Mouse (Mus musculus): ENCODE measurements around the gene Susd6. TPM values are rescaled to one million over a fixed set of nuclear protein-coding genes. Genes with fewer than 3 reads are reported as not detected.

Gene Susd6
- polyA plus RNA-seq, 1 experiment from 2014 or later, result 15.2 TPM

GRCm38 (mm10) chr12:80834156-80834900 is 44.0 kb downstream of the Susd6 start:
- peaks cover 1% of the 10 kb centered on the region; the same call in 1 of the 2 replicates for H3K36me3 ChIP-seq (ENCODE audit: control insufficient read depth, insufficient read depth)
- peak; percentile 68 for ATAC-seq (ENCODE audit: low read depth)
- H3K4me3 ChIP-seq (ENCODE audit: low read depth, low read length), result no peak overlapping the region
- no peak overlapping the region for H3K4me2 ChIP-seq (ENCODE audit: low read depth, low read length)
- no peak overlapping the region for H3K9ac ChIP-seq (ENCODE audit: low read depth, low read length)
- no peak overlapping the region for H3K27ac ChIP-seq (ENCODE audit: low read length)
- no peaks in the 10 kb centered on the region for H3K9me3 ChIP-seq (replicated peaks; ENCODE audit: control insufficient read depth, low read length)
- WGBS (ENCODE audit: insufficient replicate concordance), result 83% methylated on average over 3 of the region's 3 CpGs
- peaks cover 30% of the 10 kb centered on the region for H3K4me1 ChIP-seq (ENCODE audit: control insufficient read depth, low read depth, low read length)
- no peaks in the 10 kb centered on the region for H3K27me3 ChIP-seq (ENCODE audit: control insufficient read depth, insufficient read depth, low read depth, low read length)

GRCm38 (mm10) chr12:80834901-80835570 is 44.7 kb downstream of the Susd6 start:
- peaks cover 30% of the 10 kb centered on the region for H3K4me1 ChIP-seq (ENCODE audit: control insufficient read depth, low read depth, low read length)
- no peak overlapping the region for H3K27ac ChIP-seq (ENCODE audit: low read length)

GRCm38 (mm10) chr12:80837614-80838013 is 47.3 kb downstream of the Susd6 start:
- H3K36me3 ChIP-seq (ENCODE audit: control insufficient read depth, insufficient read depth), result no peaks in the 10 kb centered on the region
- H3K4me3 ChIP-seq (ENCODE audit: low read depth, low read length), result no peak overlapping the region
- no peak overlapping the region for H3K4me2 ChIP-seq (ENCODE audit: low read depth, low read length)
- no peak overlapping the region for H3K27ac ChIP-seq (ENCODE audit: low read length)
- 63% methylated on average over 3 of the region's 3 CpGs for WGBS (ENCODE audit: insufficient replicate concordance)
- ATAC-seq (ENCODE audit: low read depth), result no peak
- H3K9me3 ChIP-seq (replicated peaks; ENCODE audit: control insufficient read depth, low read length), result no peaks in the 10 kb centered on the region
- H3K9ac ChIP-seq (ENCODE audit: low read depth, low read length), result no peak overlapping the region
- peaks cover 20% of the 10 kb centered on the region for H3K4me1 ChIP-seq (ENCODE audit: control insufficient read depth, low read depth, low read length)
- H3K27me3 ChIP-seq (ENCODE audit: control insufficient read depth, insufficient read depth, low read depth, low read length), result no peaks in the 10 kb centered on the region

More at GRCm38 (mm10) chr12:80834901-80835570, 44.7 kb downstream of the Susd6 start:
- Histone ChIP-seq H3K4me3 (ENCODE audit: low read depth, low read length) (no peak overlapping the region), H3K9ac (ENCODE audit: low read depth, low read length) (no peak overlapping the region), H3K4me2 (ENCODE audit: low read depth, low read length) (no peak overlapping the region), H3K27me3 (ENCODE audit: control insufficient read depth, insufficient read depth, low read depth, low read length) (no peaks in the 10 kb centered on the region), H3K36me3 (ENCODE audit: control insufficient read depth, insufficient read depth) (no peaks in the 10 kb centered on the region), H3K9me3 (replicated peaks; ENCODE audit: control insufficient read depth, low read length) (no peaks in the 10 kb centered on the region)
- no peak for ATAC-seq (ENCODE audit: low read depth)
- WGBS (ENCODE audit: insufficient replicate concordance), result 29% methylated on average over 3 of the region's 8 CpGs

GRCm38 (mm10) chr12:80838271-80838670 is 48.0 kb downstream of the Susd6 start:
- no peak for ATAC-seq (ENCODE audit: low read depth)
- Histone ChIP-seq H3K9ac (ENCODE audit: low read depth, low read length) (no peak overlapping the region), H3K4me3 (ENCODE audit: low read depth, low read length) (no peak overlapping the region), H3K4me1 (ENCODE audit: control insufficient read depth, low read depth, low read length) (peaks cover 17% of the 10 kb centered on the region), H3K4me2 (ENCODE audit: low read depth, low read length) (no peak overlapping the region), H3K36me3 (ENCODE audit: control insufficient read depth, insufficient read depth) (no peaks in the 10 kb centered on the region), H3K9me3 (replicated peaks; ENCODE audit: control insufficient read depth, low read length) (no peaks in the 10 kb centered on the region), H3K27ac (ENCODE audit: low read length) (no peak overlapping the region), H3K27me3 (ENCODE audit: control insufficient read depth, insufficient read depth, low read depth, low read length) (no peaks in the 10 kb centered on the region)

GRCm38 (mm10) chr12:80838787-80839186 is 48.5 kb downstream of the Susd6 start:
- H3K4me3 ChIP-seq (ENCODE audit: low read depth, low read length), result no peak overlapping the region
- H3K9ac ChIP-seq (ENCODE audit: low read depth, low read length), result no peak overlapping the region
- H3K36me3 ChIP-seq (ENCODE audit: control insufficient read depth, insufficient read depth), result no peaks in the 10 kb centered on the region
- ATAC-seq (ENCODE audit: low read depth), result no peak
- no peaks in the 10 kb centered on the region for H3K9me3 ChIP-seq (replicated peaks; ENCODE audit: control insufficient read depth, low read length)
- 0 out of 2 replicates have a peak overlapping the region, but pooled peaks have one; percentile 19 for H3K27ac ChIP-seq (ENCODE audit: low read length)
- H3K4me1 ChIP-seq (ENCODE audit: control insufficient read depth, low read depth, low read length), result peaks cover 22% of the 10 kb centered on the region
- WGBS (ENCODE audit: insufficient replicate concordance), result 33% methylated on average over 2 of the region's 2 CpGs
- H3K27me3 ChIP-seq (ENCODE audit: control insufficient read depth, insufficient read depth, low read depth, low read length), result no peaks in the 10 kb centered on the region
- no peak overlapping the region for H3K4me2 ChIP-seq (ENCODE audit: low read depth, low read length)

GRCm38 (mm10) chr12:80839631-80840030 is 49.3 kb downstream of the Susd6 start:
- H3K27ac ChIP-seq (ENCODE audit: low read length), result no peak overlapping the region
- H3K9ac ChIP-seq (ENCODE audit: low read depth, low read length), result no peak overlapping the region
- H3K9me3 ChIP-seq (replicated peaks; ENCODE audit: control insufficient read depth, low read length), result no peaks in the 10 kb centered on the region
- no peaks in the 10 kb centered on the region for H3K36me3 ChIP-seq (ENCODE audit: control insufficient read depth, insufficient read depth)
- 44% methylated on average over 2 of the region's 2 CpGs for WGBS (ENCODE audit: insufficient replicate concordance)
- H3K4me2 ChIP-seq (ENCODE audit: low read depth, low read length), result no peak overlapping the region
- no peak for ATAC-seq (ENCODE audit: low read depth)
- no peaks in the 10 kb centered on the region for H3K27me3 ChIP-seq (ENCODE audit: control insufficient read depth, insufficient read depth, low read depth, low read length)
- no peak overlapping the region for H3K4me3 ChIP-seq (ENCODE audit: low read depth, low read length)
- peaks cover 25% of the 10 kb centered on the region for H3K4me1 ChIP-seq (ENCODE audit: control insufficient read depth, low read depth, low read length)

- H3K9me3 ChIP-seq (replicated peaks; ENCODE audit: control insufficient read depth, low read length), result no peaks in the 10 kb centered on the region
- no peak overlapping the region for H3K4me3 ChIP-seq (ENCODE audit: low read depth, low read length)
- no peak for ATAC-seq (ENCODE audit: low read depth)
- H3K4me2 ChIP-seq (ENCODE audit: low read depth, low read length), result no peak overlapping the region
- H3K36me3 ChIP-seq (ENCODE audit: control insufficient read depth, insufficient read depth), result no peaks in the 10 kb centered on the region
- H3K4me1 ChIP-seq (ENCODE audit: control insufficient read depth, low read depth, low read length), result peaks cover 28% of the 10 kb centered on the region
- H3K27ac ChIP-seq (ENCODE audit: low read length), result no peak overlapping the region
- H3K27me3 ChIP-seq (ENCODE audit: control insufficient read depth, insufficient read depth, low read depth, low read length), result no peaks in the 10 kb centered on the region
- no peak overlapping the region for H3K9ac ChIP-seq (ENCODE audit: low read depth, low read length)
- 96% methylated on average over 1 of the region's 1 CpGs for WGBS (ENCODE audit: insufficient replicate concordance)
Observed at GRCm38 (mm10) chr12:80841618-80842017, 51.3 kb downstream of the Susd6 start.

GRCm38 (mm10) chr12:80842609-80843008 is 52.3 kb downstream of the Susd6 start:
- no peak overlapping the region for H3K4me3 ChIP-seq (ENCODE audit: low read depth, low read length)
- H3K4me1 ChIP-seq (ENCODE audit: control insufficient read depth, low read depth, low read length), result peaks cover 36% of the 10 kb centered on the region
- H3K27ac ChIP-seq (ENCODE audit: low read length), result no peak overlapping the region
- H3K27me3 ChIP-seq (ENCODE audit: control insufficient read depth, insufficient read depth, low read depth, low read length), result no peaks in the 10 kb centered on the region
- WGBS (ENCODE audit: insufficient replicate concordance), result 92% methylated on average over 1 of the region's 1 CpGs
- H3K4me2 ChIP-seq (ENCODE audit: low read depth, low read length), result no peak overlapping the region
- no peak for ATAC-seq (ENCODE audit: low read depth)
- no peak overlapping the region for H3K9ac ChIP-seq (ENCODE audit: low read depth, low read length)
- no peaks in the 10 kb centered on the region for H3K36me3 ChIP-seq (ENCODE audit: control insufficient read depth, insufficient read depth)
- H3K9me3 ChIP-seq (replicated peaks; ENCODE audit: control insufficient read depth, low read length), result no peaks in the 10 kb centered on the region

- H3K27me3 ChIP-seq (ENCODE audit: control insufficient read depth, insufficient read depth, low read depth, low read length), result no peaks in the 10 kb centered on the region
- no peak overlapping the region for H3K9ac ChIP-seq (ENCODE audit: low read depth, low read length)
- no peak for ATAC-seq (ENCODE audit: low read depth)
- H3K4me1 ChIP-seq (ENCODE audit: control insufficient read depth, low read depth, low read length), result peaks cover 32% of the 10 kb centered on the region
- no peak overlapping the region for H3K4me2 ChIP-seq (ENCODE audit: low read depth, low read length)
- H3K36me3 ChIP-seq (ENCODE audit: control insufficient read depth, insufficient read depth), result no peaks in the 10 kb centered on the region
- no peak overlapping the region for H3K4me3 ChIP-seq (ENCODE audit: low read depth, low read length)
- 73% methylated on average over 2 of the region's 2 CpGs for WGBS (ENCODE audit: insufficient replicate concordance)
- no peaks in the 10 kb centered on the region for H3K9me3 ChIP-seq (replicated peaks; ENCODE audit: control insufficient read depth, low read length)
- 0 out of 2 replicates have a peak overlapping the region, but pooled peaks have one; percentile 4 for H3K27ac ChIP-seq (ENCODE audit: low read length)
Observed at GRCm38 (mm10) chr12:80843236-80843635, 52.9 kb downstream of the Susd6 start.

Data from liver, embryonic 16.5 days (tissue).